Mouse (Mus musculus) ES-Bruce4 (cell line): ENCODE data around the gene Kif17.

Experiments
- CTCF ChIP-seq: IDR thresholded peaks from one replicate; pipeline ENCODE4 v1.8.1; 2011; ENCODE audit warnings: low read depth, low read length
- POLR2A ChIP-seq: IDR thresholded peaks from one replicate; pipeline ENCODE4 v1.8.1; 2011; ENCODE audit warnings: low read length; ENCODE audit not compliant: insufficient read depth

- no peak for TF ChIP-seq CTCF
- no peak for TF ChIP-seq POLR2A
Observed at GRCm38 (mm10) chr4:138293949-138294550, 43.8 kb downstream of the Kif17 start.
